Mouse (Mus musculus): ENCODE results near the gene Stx17. TPM values are rescaled to one million over a fixed set of nuclear protein-coding genes. Genes with fewer than 3 reads are reported as not detected.

The Stx17 gene
- polyA plus RNA-seq, 1 experiment, result 6.4 TPM

- TF ChIP-seq CEBPB (IDR thresholded peaks at IDR 0.05; ENCODE audit: low read depth) (no peak), MAX (IDR thresholded peaks at IDR 0.05) (no peak), MYOD1 (IDR thresholded peaks at IDR 0.05; ENCODE audit: control insufficient read depth, insufficient read length, low read depth) (no peak), CTCF (IDR thresholded peaks at IDR 0.05; ENCODE audit: control insufficient read depth, insufficient read depth, insufficient read length) (no peak), USF1 (IDR thresholded peaks at IDR 0.05; ENCODE audit: low read depth) (no peak), FOSL1 (IDR thresholded peaks at IDR 0.05; ENCODE audit: insufficient read depth, low read length, poor library complexity, severe bottlenecking) (no peak), MYOG (IDR thresholded peaks at IDR 0.05; ENCODE audit: control insufficient read depth, extremely low read depth, insufficient read length) (no peak)
- H3K4me3 ChIP-seq (ENCODE audit: insufficient read depth, poor library complexity, severe bottlenecking), result no peak overlapping the region
- no peaks in the 10 kb centered on the region for H3K79me3 ChIP-seq (ENCODE audit: low read depth)
- no peak overlapping the region for H3ac ChIP-seq (ENCODE audit: control insufficient read depth, insufficient read length, low read depth)
- no peaks in the 10 kb centered on the region for H3K79me2 ChIP-seq (ENCODE audit: control insufficient read depth, insufficient read depth)
- H3K27me3 ChIP-seq (ENCODE audit: control insufficient read depth, insufficient read depth, insufficient read length), result no peaks in the 10 kb centered on the region
- peaks cover 15% of the 10 kb centered on the region for H3K36me3 ChIP-seq (ENCODE audit: control insufficient read depth, insufficient read depth)
These were observed 73.2 kb downstream of the Stx17 start for GRCm38 (mm10) chr4:48197925-48198324.

- Histone ChIP-seq H3K79me2 (ENCODE audit: control insufficient read depth, insufficient read depth) (no peaks in the 10 kb centered on the region), H3K4me3 (ENCODE audit: insufficient read depth, poor library complexity, severe bottlenecking) (no peak overlapping the region), H3K36me3 (ENCODE audit: control insufficient read depth, insufficient read depth) (peaks cover 19% of the 10 kb centered on the region), H3ac (ENCODE audit: control insufficient read depth, insufficient read length, low read depth) (no peak overlapping the region), H3K79me3 (ENCODE audit: low read depth) (no peaks in the 10 kb centered on the region), H3K27me3 (ENCODE audit: control insufficient read depth, insufficient read depth, insufficient read length) (no peaks in the 10 kb centered on the region)
- no peak for TF ChIP-seq MYOD1 (IDR thresholded peaks at IDR 0.05; ENCODE audit: control insufficient read depth, insufficient read length, low read depth)
- no peak for TF ChIP-seq FOSL1 (IDR thresholded peaks at IDR 0.05; ENCODE audit: insufficient read depth, low read length, poor library complexity, severe bottlenecking)
- TF ChIP-seq CEBPB (IDR thresholded peaks at IDR 0.05; ENCODE audit: low read depth), result no peak
These were observed 73.7 kb downstream of the Stx17 start for GRCm38 (mm10) chr4:48198447-48198846.

- Histone ChIP-seq H3K79me2 (ENCODE audit: control insufficient read depth, insufficient read depth) (no peaks in the 10 kb centered on the region), H3K27me3 (ENCODE audit: control insufficient read depth, insufficient read depth, insufficient read length) (no peaks in the 10 kb centered on the region), H3ac (ENCODE audit: control insufficient read depth, insufficient read length, low read depth) (no peak overlapping the region), H3K79me3 (ENCODE audit: low read depth) (no peaks in the 10 kb centered on the region), H3K4me3 (ENCODE audit: insufficient read depth, poor library complexity, severe bottlenecking) (no peak overlapping the region), H3K36me3 (ENCODE audit: control insufficient read depth, insufficient read depth) (peaks cover 20% of the 10 kb centered on the region)
- TF ChIP-seq USF1 (IDR thresholded peaks at IDR 0.05; ENCODE audit: low read depth), result no peak
- TF ChIP-seq FOSL1 (IDR thresholded peaks at IDR 0.05; ENCODE audit: insufficient read depth, low read length, poor library complexity, severe bottlenecking), result no peak
- no peak for TF ChIP-seq CEBPB (IDR thresholded peaks at IDR 0.05; ENCODE audit: low read depth)
- no peak for TF ChIP-seq MAX (IDR thresholded peaks at IDR 0.05)
- TF ChIP-seq MYOD1 (IDR thresholded peaks at IDR 0.05; ENCODE audit: control insufficient read depth, insufficient read length, low read depth), result no peak
- no peak for TF ChIP-seq MYOG (IDR thresholded peaks at IDR 0.05; ENCODE audit: control insufficient read depth, extremely low read depth, insufficient read length)
- TF ChIP-seq CTCF (IDR thresholded peaks at IDR 0.05; ENCODE audit: control insufficient read depth, insufficient read depth, insufficient read length), result no peak
These were observed 78.8 kb downstream of the Stx17 start for GRCm38 (mm10) chr4:48203564-48203963.

- Histone ChIP-seq H3K27me3 (ENCODE audit: control insufficient read depth, insufficient read depth, insufficient read length) (no peaks in the 10 kb centered on the region), H3K79me2 (ENCODE audit: control insufficient read depth, insufficient read depth) (peaks cover 1% of the 10 kb centered on the region), H3K4me3 (ENCODE audit: insufficient read depth, poor library complexity, severe bottlenecking) (no peak overlapping the region), H3K79me3 (ENCODE audit: low read depth) (peaks cover 2% of the 10 kb centered on the region), H3ac (ENCODE audit: control insufficient read depth, insufficient read length, low read depth) (no peak overlapping the region), H3K36me3 (ENCODE audit: control insufficient read depth, insufficient read depth) (no peaks in the 10 kb centered on the region)
- TF ChIP-seq MYOD1 (IDR thresholded peaks at IDR 0.05; ENCODE audit: control insufficient read depth, insufficient read length, low read depth) (no peak), CTCF (IDR thresholded peaks at IDR 0.05; ENCODE audit: control insufficient read depth, insufficient read depth, insufficient read length) (peak; percentile 81)
These were observed 100.5 kb downstream of the Stx17 start for GRCm38 (mm10) chr4:48225173-48225572.

- no peak overlapping the region for H3K4me3 ChIP-seq (ENCODE audit: insufficient read depth, poor library complexity, severe bottlenecking)
- H3K79me3 ChIP-seq (ENCODE audit: low read depth), result peaks cover 2% of the 10 kb centered on the region
- peaks cover 5% of the 10 kb centered on the region for H3K79me2 ChIP-seq (ENCODE audit: control insufficient read depth, insufficient read depth)
- H3K36me3 ChIP-seq (ENCODE audit: control insufficient read depth, insufficient read depth), result no peaks in the 10 kb centered on the region
- H3K27me3 ChIP-seq (ENCODE audit: control insufficient read depth, insufficient read depth, insufficient read length), result no peaks in the 10 kb centered on the region
- TF ChIP-seq MYOG (IDR thresholded peaks at IDR 0.05; ENCODE audit: control insufficient read depth, extremely low read depth, insufficient read length) (no peak), USF1 (IDR thresholded peaks at IDR 0.05; ENCODE audit: low read depth) (no peak), FOSL1 (IDR thresholded peaks at IDR 0.05; ENCODE audit: insufficient read depth, low read length, poor library complexity, severe bottlenecking) (no peak), CTCF (IDR thresholded peaks at IDR 0.05; ENCODE audit: control insufficient read depth, insufficient read depth, insufficient read length) (no peak), MYOD1 (IDR thresholded peaks at IDR 0.05; ENCODE audit: control insufficient read depth, insufficient read length, low read depth) (no peak), CEBPB (IDR thresholded peaks at IDR 0.05; ENCODE audit: low read depth) (no peak), MAX (IDR thresholded peaks at IDR 0.05) (no peak)
- no peak overlapping the region for H3ac ChIP-seq (ENCODE audit: control insufficient read depth, insufficient read length, low read depth)
These were observed 100.9 kb downstream of the Stx17 start for GRCm38 (mm10) chr4:48225604-48226003.

GRCm38 (mm10) chr4:48226800-48227199 is 102.1 kb downstream of the Stx17 start:
- no peaks in the 10 kb centered on the region for H3K27me3 ChIP-seq (ENCODE audit: control insufficient read depth, insufficient read depth, insufficient read length)
- no peak overlapping the region for H3K4me3 ChIP-seq (ENCODE audit: insufficient read depth, poor library complexity, severe bottlenecking)
- TF ChIP-seq CEBPB (IDR thresholded peaks at IDR 0.05; ENCODE audit: low read depth) (no peak), USF1 (IDR thresholded peaks at IDR 0.05; ENCODE audit: low read depth) (no peak), MYOD1 (IDR thresholded peaks at IDR 0.05; ENCODE audit: control insufficient read depth, insufficient read length, low read depth) (no peak), CTCF (IDR thresholded peaks at IDR 0.05; ENCODE audit: control insufficient read depth, insufficient read depth, insufficient read length) (no peak), FOSL1 (IDR thresholded peaks at IDR 0.05; ENCODE audit: insufficient read depth, low read length, poor library complexity, severe bottlenecking) (no peak), MAX (IDR thresholded peaks at IDR 0.05) (no peak), MYOG (IDR thresholded peaks at IDR 0.05; ENCODE audit: control insufficient read depth, extremely low read depth, insufficient read length) (no peak)
- peaks cover 2% of the 10 kb centered on the region for H3K79me3 ChIP-seq (ENCODE audit: low read depth)
- H3K79me2 ChIP-seq (ENCODE audit: control insufficient read depth, insufficient read depth), result peaks cover 5% of the 10 kb centered on the region
- no peak overlapping the region for H3ac ChIP-seq (ENCODE audit: control insufficient read depth, insufficient read length, low read depth)
- no peaks in the 10 kb centered on the region for H3K36me3 ChIP-seq (ENCODE audit: control insufficient read depth, insufficient read depth)

Small RNA genes within 50 kb of the gene (microRNA-seq; reads per million reads assigned to microRNA genes)
- not detected for gene Mir1958 (ENCODE audit: borderline microRNAs expressed)

Other genes starting within 250 kb of the Stx17 start
- 0.18 TPM for gene Nr4a3, start 79.8 kb upstream of the Stx17 start, polyA plus RNA-seq (2012; fragmentation: generic; extraction: Trizol)
- 20.2 TPM for gene Erp44, start 154.6 kb downstream of the Stx17 start, polyA plus RNA-seq (2012; fragmentation: generic; extraction: Trizol)
- 2.8 TPM for gene Invs, start 154.8 kb downstream of the Stx17 start, polyA plus RNA-seq (2012; fragmentation: generic; extraction: Trizol)